Mouse (Mus musculus): ENCODE data around the gene Rnf5.

Gene Rnf5

GRCm38 (mm10) chr17:34606186-34607039, 2.9 kb upstream of the Rnf5 start:
- peak in 1 of 2 experiments; percentile 51 for DNase-seq (ENCODE audit: low spot score in 2 of 2)

- peak; percentile 89 to 94 for DNase-seq (ENCODE audit: low spot score in 2 of 2)
Measured at GRCm38 (mm10) chr17:34605609-34606008, 2.1 kb upstream of the Rnf5 start.

- no peak for DNase-seq (ENCODE audit: low spot score in 2 of 2)
Measured at GRCm38 (mm10) chr17:34604511-34605237, 1.2 kb upstream of the Rnf5 start.

- peak; percentile 92 to 97 for DNase-seq (ENCODE audit: low spot score in 2 of 2)
Measured at GRCm38 (mm10) chr17:34604061-34604508, 595 bp upstream of the Rnf5 start, which contains the start of gene Agpat1. Agpat1 (plus strand) TSS chr17:34604262.

- DNase-seq (ENCODE audit: low spot score in 2 of 2), result no peak
Measured at GRCm38 (mm10) chr17:34601796-34602195, 1.7 kb downstream of the Rnf5 start.

GRCm38 (mm10) chr17:34599891-34600290, 3.6 kb downstream of the Rnf5 start:
- DNase-seq (ENCODE audit: low spot score in 2 of 2), result no peak

- DNase-seq (ENCODE audit: low spot score in 2 of 2), result no peak
Measured at GRCm38 (mm10) chr17:34597566-34598095, 5.9 kb downstream of the Rnf5 start, which contains the start of gene Ager. Ager (plus strand) TSS chr17:34597862.

- DNase-seq (ENCODE audit: low spot score in 2 of 2), result no peak
Measured at GRCm38 (mm10) chr17:34596098-34596497, 7.4 kb downstream of the Rnf5 start.

DNA sequence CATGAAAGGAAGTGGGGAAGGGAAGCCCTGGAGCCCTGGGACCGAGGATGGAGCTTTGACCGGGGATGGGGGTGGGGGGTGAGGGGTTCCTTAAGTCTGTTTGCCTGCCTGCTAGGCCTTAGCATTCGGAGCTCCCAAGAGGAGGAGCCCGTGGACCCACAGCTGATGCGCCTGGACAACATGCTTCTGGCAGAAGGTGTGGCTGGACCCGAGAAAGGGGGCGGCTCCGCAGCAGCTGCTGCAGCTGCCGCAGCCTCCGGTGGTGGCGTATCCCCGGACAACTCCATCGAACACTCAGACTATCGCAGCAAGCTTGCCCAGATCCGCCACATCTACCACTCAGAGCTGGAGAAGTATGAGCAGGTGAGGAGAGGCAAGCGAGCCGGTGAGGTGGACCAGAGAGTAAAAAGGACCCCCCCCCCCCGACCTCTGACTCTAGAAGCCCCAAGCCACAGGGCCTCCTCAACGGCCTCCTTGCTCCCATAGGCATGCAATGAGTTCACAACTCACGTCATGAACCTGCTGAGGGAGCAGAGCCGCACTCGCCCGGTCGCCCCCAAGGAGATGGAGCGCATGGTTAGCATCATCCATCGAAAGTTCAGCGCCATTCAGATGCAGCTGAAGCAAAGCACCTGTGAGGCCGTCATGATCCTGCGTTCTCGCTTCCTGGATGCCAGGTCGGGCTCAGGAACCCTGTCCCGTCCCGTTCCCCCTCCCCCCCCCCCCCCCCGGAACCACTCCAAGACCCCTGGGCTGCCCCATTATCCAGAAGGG, 9.6 kb downstream of the Rnf5 start:
- no peak for DNase-seq (ENCODE audit: low spot score in 2 of 2)

DNA sequence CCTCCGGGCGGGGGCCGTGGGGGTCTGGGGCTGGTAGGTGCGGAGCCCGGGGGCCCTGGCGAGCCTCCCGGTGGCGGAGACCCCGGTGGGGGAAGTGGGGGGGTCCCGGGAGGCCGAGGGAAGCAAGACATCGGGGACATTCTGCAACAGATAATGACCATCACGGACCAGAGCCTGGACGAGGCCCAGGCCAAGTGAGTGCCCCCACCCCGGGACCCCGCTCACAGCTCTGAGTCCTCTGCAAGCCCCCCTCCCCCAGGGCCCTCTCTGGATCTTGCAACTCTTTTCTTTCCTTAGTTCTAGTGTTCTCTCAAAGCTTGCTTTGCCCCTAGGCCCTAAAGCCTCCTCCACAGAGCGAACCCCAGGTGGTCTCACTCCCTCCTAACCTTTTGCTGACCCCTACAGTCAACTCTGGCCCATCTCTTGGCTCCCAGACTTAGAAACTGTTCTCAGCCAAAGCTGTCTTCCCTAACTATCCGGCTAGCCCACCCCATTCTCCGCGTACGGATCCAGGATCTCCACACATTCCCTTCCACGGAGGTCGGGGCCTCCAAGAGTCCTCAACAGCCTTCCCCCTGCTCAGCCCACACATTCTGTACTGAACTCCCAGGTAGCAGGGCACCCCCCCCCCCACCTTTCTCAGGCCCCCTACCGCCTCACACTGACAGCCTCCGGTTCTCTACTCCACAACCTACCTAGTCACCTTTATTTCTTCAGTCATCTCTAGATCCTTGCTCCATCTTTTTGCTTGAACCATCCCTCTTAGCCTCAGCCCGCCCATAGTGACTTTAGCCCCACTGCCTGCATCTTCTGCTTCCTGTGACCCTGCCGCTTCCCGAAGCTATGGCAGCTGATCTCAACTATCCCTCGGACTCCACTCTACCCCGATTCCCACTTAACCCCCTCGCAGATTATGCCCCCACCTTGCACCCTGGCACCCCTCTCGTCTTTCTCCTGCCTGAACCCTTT, 10.6 kb downstream of the Rnf5 start:
- DNase-seq (ENCODE audit: low spot score in 2 of 2), result peak; percentile 28 to 45

- peak; percentile 78 to 94 for DNase-seq (ENCODE audit: low spot score in 2 of 2)
Measured at GRCm38 (mm10) chr17:34591994-34592375, 11.5 kb downstream of the Rnf5 start.

DNA sequence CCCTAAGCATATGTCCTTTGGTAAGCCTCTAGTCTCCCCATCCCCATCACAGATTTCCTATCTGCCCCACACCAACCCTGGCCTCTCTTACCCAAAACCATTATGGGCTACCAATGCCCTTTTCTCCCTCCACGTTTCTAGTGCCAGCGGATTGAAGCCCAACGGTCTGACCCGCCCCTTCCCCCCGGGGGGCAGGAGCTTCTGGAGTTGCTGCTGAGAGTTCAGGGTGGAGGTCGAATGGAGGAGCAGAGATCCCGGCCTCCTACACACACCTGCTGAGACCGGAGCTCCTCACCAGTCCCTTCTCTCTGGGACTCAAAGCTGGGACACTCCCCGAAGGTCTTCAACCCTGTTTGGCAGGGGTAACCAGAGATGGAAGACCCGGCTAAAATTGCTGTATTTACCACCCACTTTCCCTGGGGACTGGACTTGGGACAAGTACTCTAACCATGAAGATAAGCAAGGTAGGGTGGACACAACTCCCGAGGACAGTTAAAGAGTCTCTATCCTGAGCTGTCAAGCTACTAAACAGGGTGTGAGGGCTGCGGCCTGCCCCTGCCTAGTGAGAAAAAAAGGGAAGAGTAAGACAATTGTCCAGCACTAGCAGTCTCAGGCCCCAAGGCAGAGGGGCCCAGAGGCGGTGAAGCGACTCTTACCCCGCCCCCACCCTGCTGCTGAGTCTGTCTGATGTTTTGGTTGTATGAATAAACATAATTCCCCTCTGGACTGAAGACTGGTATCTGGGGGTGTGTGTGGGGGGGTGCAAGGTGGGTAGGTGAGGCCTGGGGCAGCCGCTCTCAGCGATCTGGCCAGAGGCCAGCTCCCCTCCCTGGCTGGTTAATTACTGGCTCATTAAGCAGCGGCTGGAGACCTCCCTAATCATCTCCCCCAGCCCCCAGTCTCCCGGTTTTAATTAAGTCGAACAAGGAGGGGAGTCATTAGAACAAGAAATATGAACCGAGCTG, 12.2 kb downstream of the Rnf5 start, which contains the start of gene Pbx2:
Pbx2 (plus strand) TSS at position 238 of the 965 bp plus-strand sequence.
- peak; percentile 50 to 53 for DNase-seq (ENCODE audit: low spot score in 2 of 2)

DNA sequence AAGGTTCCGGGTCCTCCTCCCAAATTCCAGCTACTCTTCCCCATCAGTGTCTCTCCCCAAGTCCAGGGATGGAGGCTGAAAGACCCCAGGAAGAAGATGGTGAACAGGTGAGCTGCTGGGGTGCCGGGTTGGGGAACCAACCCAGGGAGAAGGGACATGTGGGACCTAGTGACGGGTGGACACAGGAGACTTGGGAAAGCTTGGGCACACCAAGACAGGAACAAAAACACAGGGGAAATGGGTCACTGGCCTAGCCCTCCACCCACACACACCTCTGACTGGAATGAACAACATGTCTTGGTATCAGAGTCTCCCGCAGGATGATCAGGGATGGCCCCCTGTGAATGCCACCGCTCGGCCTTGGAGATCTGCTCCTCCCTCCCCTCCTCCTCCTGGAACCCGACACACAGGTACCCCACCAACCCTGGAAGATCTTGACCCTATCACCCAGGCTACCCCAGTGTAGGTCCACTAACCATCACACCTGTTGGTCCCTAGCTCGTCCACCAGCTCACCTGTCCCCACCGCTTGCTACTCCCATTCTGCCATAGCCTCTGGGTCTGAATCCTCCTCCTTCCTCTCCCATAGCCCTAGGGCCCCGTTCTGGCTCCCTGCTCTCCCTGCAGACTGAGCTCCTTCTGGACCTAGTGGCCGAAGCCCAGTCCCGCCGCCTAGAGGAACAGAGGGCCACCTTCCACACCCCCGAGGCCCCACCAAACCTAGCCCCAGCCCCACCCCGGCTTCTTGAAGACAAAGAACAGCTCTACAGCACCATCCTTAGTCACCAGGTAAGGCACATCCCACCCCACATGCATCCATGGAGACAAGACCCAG, 13.1 kb downstream of the Rnf5 start:
- peak in 1 of 2 experiments; percentile 36 for DNase-seq (ENCODE audit: low spot score in 2 of 2)

GRCm38 (mm10) chr17:34589681-34590101, 13.8 kb downstream of the Rnf5 start, which contains the start of gene Gpsm3:
Gpsm3 (plus strand) TSS chr17:34589806.
- DNase-seq (ENCODE audit: low spot score in 2 of 2), result peak; percentile 60 to 64

DNA sequence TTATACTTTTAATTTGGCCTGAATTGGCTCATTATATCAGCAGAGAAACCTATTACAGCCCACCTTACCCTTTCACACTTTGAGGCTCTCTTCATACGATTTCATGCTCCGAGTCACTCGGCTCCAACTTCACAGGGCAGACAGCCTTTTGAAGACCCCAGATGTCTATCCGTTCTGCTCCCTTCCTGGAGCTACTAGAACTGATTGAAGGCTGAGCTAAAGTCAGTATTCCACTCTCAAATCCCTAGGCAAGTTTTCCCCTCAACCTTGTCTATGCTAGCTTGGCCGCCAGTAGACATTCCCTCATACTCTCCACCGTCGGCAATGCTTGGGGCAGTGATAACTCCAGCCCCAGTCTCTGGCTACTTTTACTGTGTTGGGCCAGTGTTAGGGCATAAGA, 14.3 kb downstream of the Rnf5 start:
- DNase-seq (ENCODE audit: low spot score in 2 of 2), result no peak

GRCm38 (mm10) chr17:34588767-34589166, 14.7 kb downstream of the Rnf5 start:
- DNase-seq (ENCODE audit: low spot score in 2 of 2), result no peak

DNA sequence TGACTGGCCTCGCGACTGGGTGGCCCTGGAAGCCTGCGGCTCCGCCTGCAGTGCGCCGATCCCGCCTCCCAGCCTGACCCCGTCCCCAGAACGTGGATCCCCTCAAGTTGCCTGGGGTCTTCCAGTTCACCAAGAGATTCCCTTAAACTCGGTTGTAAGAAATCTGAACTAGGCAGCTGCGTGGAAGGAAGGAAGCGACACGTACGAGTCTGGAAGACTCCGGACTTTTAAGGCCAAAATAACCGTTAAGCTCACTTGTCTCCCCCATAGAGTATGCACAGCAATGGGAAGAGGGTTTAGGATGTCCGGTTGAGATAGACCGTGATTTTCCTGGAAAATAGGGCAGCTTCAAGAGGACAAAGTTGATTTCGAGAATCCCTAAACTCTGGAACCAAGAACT, 15.7 kb downstream of the Rnf5 start:
- no peak for DNase-seq (ENCODE audit: low spot score in 2 of 2)

DNA sequence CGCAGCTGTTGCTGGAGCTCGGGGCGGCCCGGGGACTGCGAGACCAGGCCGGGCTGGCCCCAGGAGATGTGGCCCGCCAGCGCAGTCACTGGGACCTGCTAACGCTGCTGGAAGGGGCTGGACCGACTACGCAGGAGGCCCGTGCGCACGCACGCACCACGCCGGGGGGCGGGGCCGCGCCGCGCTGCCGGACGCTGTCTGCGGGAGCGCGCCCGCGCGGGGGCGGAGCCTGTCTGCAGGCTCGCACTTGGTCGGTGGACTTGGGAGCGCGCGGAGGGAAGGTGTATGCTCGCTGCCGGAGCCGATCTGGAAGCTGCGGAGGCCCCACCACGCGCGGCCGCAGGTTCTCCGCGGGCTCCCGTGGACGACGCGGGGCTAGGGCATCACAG, 16.1 kb downstream of the Rnf5 start:
- peak; percentile 96 to 98 for DNase-seq (ENCODE audit: low spot score in 2 of 2)
